Mouse (Mus musculus) mature B cell (primary cell): ENCODE measurements around the gene Adap1.

ENCODE experiments used
- in situ Hi-C: fragments of 300-500 bp; cut with MboI; formaldehyde crosslinking; loops from 2 replicates; pipeline ENCODE4 v1.14.3; 2019

Adap1 gene

GRCm38 (mm10) chr5:139323260-139323924, 2.0 kb downstream of the Adap1 start:
- in situ Hi-C loops = loop anchor here (5.0 kb wide), 1 partner anchor 41 kb away; no protein-coding TSS in a partner anchor

- in situ Hi-C loops = loop anchor here (5.0 kb wide), 1 partner anchor 39 kb away; no protein-coding TSS in a partner anchor
Measured at GRCm38 (mm10) chr5:139321331-139321730, 4.1 kb downstream of the Adap1 start.

- in situ Hi-C loops = loop anchor here (5.0 kb wide), 1 partner anchor 38 kb away; no protein-coding TSS in a partner anchor
Measured at GRCm38 (mm10) chr5:139320424-139320823, 5.0 kb downstream of the Adap1 start.

GRCm38 (mm10) chr5:139317751-139318504, 7.5 kb downstream of the Adap1 start:
- in situ Hi-C loops = no loop called here

GRCm38 (mm10) chr5:139316982-139317675, 8.3 kb downstream of the Adap1 start:
- in situ Hi-C loops = no loop called here

GRCm38 (mm10) chr5:139314941-139315642, 10.3 kb downstream of the Adap1 start:
- in situ Hi-C loops = no loop called here

- in situ Hi-C loops = no loop called here
Measured at GRCm38 (mm10) chr5:139313536-139313935, 11.9 kb downstream of the Adap1 start.

GRCm38 (mm10) chr5:139311822-139312221, 13.6 kb downstream of the Adap1 start:
- in situ Hi-C loops = no loop called here

GRCm38 (mm10) chr5:139310477-139310876, 14.9 kb downstream of the Adap1 start:
- in situ Hi-C loops = no loop called here

GRCm38 (mm10) chr5:139309946-139310345, 15.5 kb downstream of the Adap1 start:
- in situ Hi-C loops = no loop called here

GRCm38 (mm10) chr5:139303646-139304061, 21.8 kb downstream of the Adap1 start:
- in situ Hi-C loops = no loop called here

GRCm38 (mm10) chr5:139302101-139302500, 23.3 kb downstream of the Adap1 start:
- in situ Hi-C loops = no loop called here

GRCm38 (mm10) chr5:139297745-139298144, 27.7 kb downstream of the Adap1 start:
- in situ Hi-C loops = no loop called here

- in situ Hi-C loops = no loop called here
Measured at GRCm38 (mm10) chr5:139297092-139297491, 28.3 kb downstream of the Adap1 start.

GRCm38 (mm10) chr5:139294089-139294488, 31.3 kb downstream of the Adap1 start:
- in situ Hi-C loops = no loop called here

- in situ Hi-C loops = no loop called here
Measured at GRCm38 (mm10) chr5:139291811-139292560, 33.4 kb downstream of the Adap1 start.

- in situ Hi-C loops = no loop called here
Measured at GRCm38 (mm10) chr5:139290467-139291259, 34.8 kb downstream of the Adap1 start.

GRCm38 (mm10) chr5:139288591-139288990, 36.8 kb downstream of the Adap1 start:
- in situ Hi-C loops = no loop called here

- in situ Hi-C loops = no loop called here
Measured at GRCm38 (mm10) chr5:139287787-139288186, 37.6 kb downstream of the Adap1 start.

- in situ Hi-C loops = no loop called here
Measured at GRCm38 (mm10) chr5:139287099-139287498, 38.3 kb downstream of the Adap1 start.
